Mouse (Mus musculus): ENCODE data around the gene Thrsp.
"Not testable (repeated sequence)": the region's sequence is repeated elsewhere in the genome, so short reads cannot be mapped to it uniquely, and the experiment has no call there.

Gene Thrsp

DNA sequence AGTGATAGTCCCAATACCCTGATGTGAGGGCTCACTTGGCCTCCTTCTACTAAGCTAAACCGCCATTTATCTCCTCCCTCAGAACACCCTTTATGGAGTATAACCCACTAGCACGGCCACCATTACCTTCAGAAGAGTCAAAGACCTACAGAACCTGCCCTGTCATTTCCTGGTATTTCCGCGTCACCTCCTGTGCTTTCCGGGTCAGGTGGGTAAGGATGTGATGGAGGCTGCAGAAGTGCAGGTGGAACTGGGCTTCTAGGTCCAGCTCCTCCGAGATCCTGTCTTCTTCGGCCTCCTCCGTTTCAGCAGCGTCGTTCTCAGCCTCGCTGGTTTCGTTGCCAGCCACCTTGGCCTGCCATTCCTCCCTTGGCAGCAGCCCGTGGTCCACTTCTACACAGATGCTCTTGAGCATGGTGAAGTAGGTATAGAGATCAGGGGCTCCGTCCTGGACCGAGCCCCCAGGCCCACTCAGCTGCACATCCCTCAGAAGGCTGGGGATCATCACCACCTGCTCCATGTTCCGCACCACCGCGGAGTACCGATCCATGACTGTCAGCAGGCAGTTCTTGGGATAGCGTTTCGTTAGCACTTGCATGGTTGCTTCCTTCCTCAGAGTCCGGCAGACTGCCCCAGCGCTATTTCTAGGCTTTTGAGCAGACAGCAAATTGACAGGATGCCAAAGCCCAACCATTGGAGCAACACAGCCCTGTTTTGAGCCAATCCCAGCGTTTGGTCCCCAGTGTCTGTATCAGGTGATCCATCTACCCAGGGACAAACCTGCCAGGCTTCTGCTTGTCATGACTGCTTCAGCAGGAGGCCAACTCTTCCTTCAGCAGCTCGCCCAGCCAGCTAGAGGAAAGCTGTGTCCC lies at the start of gene Thrsp:
Gene Thrsp, minus strand, starts transcription at position 825 of the 872 bp plus-strand sequence.
- no peak for DNase-seq (ENCODE audit: low read depth)

DNA sequence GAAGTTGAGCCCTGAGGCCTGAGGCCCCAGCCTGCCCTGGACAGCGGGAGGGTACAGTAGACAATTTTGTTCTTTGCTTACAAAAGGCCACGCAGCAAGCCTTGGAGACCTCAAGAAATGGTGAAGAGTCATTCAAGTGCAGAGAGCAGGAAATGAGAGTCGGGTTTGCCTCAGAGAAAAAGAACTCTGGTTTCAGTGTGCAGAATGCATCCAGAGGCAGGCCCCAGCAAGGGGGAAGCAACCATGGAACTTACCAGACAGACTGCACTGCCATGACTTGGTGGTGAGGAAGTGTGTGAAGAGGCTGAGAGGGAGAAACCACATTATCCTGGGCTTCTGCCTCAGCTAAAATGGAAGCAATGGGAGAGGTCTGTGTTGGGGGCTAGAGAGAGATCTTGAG lies 38.0 kb upstream of the Thrsp start:
- DNase-seq (ENCODE audit: low read depth) = no peak

DNA sequence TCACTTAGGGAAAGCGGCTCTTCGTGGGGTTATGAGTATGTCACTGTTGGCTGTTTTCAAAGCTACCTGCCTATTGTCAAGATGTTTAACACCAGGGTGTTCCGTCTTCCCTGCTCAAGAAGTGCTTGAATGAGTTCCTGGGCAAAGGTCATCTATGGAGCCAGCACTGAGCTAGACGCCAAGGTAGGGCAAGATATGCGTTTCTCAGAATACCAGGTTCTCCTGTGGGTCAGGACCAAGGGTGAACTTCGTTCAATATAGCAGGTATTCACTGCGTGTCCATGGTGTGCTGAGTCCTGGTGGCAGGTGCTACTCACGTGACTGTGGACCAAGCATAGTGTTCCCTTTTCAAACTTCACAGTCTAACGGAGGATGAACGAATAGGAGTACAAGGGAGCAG lies 37.3 kb upstream of the Thrsp start:
- no peak for DNase-seq (ENCODE audit: low read depth)

DNA sequence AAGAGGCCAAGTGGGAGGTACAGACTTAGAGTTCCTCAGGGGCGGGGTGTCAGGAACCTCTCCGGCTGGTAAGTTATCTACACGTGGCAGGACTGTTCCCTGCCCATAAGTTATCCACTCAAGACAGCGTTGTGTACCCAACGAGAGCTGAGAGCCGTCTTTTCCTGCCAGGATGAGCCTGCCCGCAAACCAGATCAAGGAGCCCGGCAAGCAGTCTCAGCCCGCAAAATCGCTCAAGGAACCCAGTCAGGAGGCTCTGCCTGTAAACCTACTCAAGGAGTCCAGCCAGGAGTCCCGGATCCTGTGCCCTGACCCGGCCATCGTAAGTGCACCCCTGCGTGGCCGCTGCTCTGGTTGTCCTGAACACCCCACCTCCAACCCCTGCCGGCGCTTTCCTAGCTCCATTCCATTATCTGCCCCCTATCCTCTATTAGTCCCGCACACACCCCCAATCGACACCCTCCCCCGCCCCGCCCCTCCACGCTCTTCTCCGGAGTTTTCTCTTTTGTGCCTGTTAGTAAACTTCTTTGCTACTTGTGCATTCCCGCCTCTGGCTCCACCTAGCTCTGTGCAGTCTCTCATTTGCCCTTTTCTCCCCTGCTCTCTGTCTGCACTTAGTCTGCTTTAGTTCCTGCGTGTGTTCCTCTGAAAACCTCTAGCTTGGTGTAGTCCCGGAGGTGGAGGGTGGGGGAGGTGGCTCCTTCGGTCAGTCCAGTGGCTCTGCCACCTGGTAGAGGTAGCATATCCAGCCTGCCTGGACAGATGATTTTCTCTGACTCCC lies 35.8 kb upstream of the Thrsp start:
- peak; percentile 72 for DNase-seq (ENCODE audit: low read depth)

DNA sequence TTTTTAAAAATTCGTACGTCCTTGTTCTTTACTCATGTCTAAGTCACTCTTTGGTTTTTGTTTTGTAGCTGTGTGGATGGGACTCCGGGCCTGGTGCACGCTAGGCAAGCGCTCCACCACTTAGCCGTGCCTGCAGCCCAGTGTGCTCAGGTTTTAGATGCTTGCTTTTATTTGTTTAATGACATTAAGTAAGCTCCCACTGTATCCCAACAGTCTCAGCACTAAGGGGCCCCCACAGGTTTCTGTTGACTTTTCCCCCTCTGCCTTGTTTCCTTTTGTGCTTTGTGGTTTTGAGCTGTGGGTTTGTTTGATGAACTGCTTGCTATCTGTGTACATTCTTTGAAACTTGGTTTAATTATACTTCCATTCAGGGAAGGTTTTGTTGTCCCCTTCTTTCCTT lies 34.7 kb upstream of the Thrsp start:
- DNase-seq (ENCODE audit: low read depth) = no peak

DNA sequence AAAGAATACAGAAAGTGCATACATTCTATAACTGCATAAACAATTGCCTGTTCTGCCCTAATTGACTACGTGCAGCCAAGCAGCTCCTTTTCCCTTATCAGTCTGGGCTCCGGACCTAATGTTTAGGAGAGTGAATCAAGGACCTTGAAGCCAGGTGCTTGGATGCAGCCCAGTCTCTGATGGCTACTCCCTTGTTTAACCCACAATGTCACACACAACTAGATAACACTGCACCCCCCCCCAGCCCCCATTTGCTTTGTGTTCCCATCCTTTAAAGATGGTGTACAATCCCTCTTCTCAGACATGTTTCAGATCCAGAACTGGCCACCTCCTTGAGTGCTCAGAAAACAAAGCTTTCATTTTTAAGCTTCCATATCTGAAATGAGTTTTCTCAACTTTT lies 33.5 kb upstream of the Thrsp start, which contains the start of gene Kctd14:
Gene Kctd14, plus strand, starts transcription at position 301 of the 400 bp plus-strand sequence.
- DNase-seq (ENCODE audit: low read depth) = not testable (repeated sequence)

DNA sequence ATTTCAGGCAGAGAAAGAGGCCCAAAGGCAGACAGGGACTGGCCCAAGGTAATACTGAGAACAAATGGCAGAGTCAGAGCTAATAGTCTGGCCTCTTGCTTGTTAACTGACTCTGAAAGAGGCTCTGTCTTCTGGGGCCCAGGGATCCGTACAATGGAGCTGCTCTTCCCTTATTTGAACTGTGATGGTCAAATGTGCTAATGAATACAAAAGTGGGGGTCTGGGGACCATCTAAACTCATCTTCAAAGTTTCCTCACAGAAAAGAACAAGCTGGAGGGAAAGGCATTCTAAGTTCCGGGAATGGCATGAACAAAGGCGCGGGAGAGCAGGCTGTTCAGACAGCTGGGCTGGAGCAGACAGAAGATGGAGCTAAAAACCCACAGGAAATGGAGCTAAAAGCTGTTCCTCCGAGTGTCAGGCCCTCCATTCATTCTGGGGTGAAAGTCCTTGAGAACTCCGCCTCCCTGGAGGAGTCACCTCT lies 29.6 kb upstream of the Thrsp start:
- no peak for DNase-seq (ENCODE audit: low read depth)

DNA sequence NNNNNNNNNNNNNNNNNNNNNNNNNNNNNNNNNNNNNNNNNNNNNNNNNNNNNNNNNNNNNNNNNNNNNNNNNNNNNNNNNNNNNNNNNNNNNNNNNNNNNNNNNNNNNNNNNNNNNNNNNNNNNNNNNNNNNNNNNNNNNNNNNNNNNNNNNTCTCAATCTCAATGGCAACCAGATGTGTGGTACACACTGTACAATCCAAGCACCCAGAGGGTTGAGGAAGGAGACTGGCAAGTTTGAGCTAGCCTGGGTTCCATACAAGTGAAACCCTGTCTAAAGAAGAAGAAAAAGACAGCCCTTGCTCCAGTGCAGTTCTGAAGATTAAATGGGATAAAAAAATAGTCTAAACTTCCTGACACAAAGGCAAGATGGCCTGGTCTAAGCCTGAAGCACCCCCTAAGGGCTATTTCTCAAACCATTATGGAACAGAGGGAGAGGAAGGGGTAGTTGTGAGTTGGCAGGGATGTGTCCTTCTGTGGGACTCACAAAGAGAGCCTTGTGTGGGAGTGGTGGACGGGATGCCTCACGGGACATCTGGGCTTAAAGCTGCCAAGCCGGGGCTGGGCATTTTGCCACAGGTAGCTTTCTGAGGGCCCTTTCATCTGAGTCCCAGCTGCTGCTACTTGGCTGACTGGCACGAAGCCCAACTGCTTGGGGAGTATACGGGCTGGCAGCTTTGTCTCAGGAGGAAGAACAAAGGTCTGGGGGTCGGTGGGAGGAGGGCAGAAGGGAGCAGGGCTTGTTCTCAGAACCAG lies 28.8 kb upstream of the Thrsp start:
- DNase-seq (ENCODE audit: low read depth) = no peak

DNA sequence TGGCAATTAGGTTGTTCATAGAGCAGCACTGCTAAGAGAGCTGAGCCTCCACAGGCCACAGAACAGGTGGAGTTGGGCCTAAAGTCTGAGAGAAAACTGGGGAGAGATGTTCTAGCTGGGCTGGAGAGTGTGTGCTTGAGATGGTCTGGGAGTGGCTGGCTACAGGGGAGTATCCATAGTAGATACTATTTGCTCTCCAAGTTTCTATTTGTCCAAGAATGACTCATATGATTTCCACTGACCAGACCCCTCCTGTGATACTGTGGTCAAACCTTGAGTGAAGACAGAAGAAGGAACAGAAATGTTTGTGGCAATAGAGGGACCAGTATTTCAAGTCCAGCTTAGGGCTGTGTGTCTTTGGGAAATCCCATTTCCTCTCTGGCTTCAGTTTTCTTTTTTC lies 21.5 kb upstream of the Thrsp start:
- no peak for DNase-seq (ENCODE audit: low read depth)

DNA sequence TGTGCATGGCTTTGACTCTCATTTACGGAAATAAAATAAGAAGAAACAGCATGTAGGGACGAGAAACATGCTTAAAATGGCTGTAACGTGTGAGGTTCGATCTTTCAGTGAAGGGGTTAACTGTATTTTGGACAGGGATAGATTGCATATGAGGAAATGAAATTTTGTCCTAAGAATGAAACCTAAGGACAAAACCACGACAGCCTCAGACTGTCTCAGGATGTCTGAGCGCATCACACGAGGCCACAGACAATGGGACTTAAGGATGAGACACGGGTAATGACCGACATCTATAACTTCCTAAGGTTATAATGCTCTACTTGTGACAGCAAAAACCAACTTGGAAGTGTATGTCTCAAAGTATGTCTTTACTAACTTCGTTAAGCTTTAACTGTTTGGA lies 17.0 kb upstream of the Thrsp start:
- DNase-seq (ENCODE audit: low read depth) = no peak

DNA sequence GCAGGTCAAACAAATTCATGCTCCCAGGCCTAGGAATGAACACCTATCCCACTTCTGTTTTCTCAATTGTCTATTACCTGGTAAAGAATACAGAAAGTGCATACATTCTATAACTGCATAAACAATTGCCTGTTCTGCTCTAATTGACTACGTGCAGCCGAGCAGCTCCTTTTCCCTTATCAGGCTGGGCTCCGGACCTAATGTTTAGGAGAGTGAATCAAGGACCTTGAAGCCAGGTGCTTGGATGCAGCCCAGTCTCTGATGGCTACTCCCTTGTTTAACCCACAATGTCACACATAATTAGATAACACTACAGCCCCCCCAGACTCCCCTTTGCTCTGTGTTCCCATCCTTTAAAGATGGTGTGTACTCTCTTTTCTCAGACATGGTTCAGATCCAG lies 16.0 kb upstream of the Thrsp start:
- DNase-seq (ENCODE audit: low read depth) = not testable (repeated sequence)

DNA sequence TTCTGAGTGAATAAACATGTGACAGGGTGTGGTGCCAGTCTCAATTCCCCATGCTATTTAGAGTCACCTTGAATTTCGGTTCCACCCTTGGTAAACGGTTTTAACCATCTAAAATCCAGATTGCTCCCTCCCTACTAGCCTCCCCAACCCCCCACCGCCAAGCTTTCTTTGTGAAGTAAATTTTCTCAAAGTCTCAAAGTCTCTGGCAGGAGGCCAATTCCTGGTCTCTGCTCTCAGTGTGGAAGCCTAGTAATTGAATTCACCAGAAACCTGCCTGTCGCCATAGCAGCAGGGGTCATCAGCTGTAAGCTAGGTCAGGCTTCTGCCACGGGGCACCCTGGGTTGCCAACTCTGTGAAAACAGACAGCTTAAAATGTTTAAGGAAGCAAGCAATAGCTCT lies 12.2 kb upstream of the Thrsp start:
- DNase-seq (ENCODE audit: low read depth) = no peak

DNA sequence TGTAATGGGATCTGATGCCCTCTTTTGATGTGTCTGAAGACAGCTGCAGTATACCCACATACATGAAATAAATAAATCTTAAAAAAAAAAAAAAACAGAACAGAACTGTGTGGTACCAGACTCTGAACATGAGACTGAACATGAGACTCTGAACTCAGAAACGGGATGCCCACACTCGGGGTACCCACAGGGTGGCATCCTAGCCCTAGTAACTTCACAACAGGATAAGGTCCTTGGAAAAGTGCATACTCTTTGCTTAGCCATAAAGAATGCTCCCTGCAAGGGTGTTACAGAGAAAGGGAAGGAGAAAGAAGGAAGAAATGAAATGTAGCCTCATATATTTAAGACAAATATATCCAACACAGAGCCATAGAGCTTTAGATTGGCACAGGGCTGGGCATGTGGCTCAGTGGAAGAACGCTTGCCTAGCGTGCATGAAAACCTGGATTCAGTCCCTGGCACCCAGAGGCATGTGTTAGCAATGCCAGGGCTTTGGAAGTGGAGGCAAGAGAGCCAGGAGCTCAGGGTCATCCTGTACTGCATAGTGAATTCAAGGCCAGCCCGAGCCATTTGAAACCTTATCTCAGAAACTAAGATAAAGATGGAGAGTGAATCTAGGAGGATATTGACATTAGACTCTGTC lies 10.4 kb upstream of the Thrsp start:
- no peak for DNase-seq (ENCODE audit: low read depth)

DNA sequence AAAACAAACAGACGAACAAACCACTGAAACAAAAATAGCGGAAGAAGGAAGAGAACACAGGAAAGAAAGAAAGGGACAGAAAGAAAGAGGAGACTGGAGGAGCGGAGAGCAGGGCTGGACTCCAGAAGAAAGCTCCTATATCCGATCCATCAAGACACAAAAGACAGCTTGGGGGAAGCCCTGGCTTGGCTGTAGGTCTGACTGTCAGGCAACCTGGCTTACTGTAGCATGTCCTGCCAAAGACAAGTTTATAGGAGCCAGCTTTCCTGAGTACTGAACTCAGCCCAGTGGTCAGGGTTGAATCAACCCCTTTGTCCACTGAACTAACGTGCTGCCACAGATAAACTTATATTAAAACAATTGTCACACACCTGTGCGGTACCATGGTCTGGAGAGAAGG lies 9.8 kb upstream of the Thrsp start:
- DNase-seq (ENCODE audit: low read depth) = no peak

DNA sequence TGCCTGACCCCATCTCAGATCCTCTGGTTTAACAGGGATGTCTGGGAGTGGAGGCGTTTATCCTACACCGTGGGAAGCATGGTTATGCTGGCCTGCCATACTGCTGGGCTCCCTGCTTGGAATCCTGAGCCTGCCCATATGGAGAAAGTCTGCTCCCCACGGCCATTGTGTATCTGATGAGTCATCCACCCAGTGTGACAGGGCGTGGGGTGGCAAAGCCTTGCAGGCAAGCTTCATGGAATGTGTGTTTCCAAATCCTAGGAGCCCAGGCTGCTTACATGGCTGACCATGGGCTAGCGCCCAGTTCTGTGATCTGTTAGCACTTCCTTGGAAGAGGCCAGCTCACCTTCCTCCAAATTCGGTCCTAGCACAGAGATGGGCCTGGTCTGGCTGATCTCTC lies 9.0 kb upstream of the Thrsp start:
- DNase-seq (ENCODE audit: low read depth) = no peak

DNA sequence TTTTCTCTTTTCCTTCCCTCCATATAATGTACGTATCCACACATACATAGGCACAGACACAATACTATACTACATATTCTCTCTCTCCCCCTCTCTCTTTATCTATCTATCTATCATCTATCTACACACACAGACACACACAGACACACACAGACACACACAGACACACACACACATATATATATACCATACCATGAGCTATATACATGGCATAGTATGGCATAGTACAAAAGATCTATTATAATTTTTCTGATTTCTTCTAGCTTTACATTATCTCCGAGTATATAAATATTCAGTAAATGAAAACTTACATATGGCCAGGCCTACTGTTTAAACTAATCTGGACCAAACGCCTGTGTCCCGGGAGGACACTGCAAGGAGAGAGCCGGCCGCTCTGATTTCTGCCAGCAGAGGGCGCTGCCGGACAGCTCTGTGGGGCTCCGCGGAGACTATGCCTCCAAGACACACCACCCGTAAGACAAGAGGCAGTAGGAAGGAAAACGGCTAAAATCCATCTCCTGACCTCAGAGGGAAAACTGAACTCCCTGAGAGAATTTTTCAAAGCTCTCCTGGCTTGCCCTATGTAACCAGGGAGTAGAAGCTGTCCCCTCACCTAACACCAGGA lies 7.2 kb upstream of the Thrsp start:
- DNase-seq (ENCODE audit: low read depth) = peak; percentile 61

DNA sequence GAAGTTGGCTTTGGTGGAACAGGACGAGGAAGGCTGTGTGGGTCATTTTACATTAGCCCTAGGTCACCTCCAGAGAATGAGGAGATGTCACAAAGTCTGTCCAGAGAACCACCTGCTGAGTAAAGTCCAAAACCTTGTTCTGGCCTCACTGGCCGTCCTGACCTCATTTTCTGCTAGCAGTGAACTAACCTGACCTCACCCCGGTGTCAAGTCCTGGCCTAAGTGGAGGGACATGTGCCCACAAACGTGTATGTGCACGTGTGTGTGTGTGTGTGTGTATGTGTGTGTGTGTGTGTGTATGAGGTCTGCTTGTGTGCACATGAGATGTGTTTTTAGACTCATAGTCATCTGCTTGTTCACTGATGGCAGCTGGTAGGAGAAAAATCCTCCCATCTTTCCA lies 6.2 kb upstream of the Thrsp start:
- DNase-seq (ENCODE audit: low read depth) = no peak

DNA sequence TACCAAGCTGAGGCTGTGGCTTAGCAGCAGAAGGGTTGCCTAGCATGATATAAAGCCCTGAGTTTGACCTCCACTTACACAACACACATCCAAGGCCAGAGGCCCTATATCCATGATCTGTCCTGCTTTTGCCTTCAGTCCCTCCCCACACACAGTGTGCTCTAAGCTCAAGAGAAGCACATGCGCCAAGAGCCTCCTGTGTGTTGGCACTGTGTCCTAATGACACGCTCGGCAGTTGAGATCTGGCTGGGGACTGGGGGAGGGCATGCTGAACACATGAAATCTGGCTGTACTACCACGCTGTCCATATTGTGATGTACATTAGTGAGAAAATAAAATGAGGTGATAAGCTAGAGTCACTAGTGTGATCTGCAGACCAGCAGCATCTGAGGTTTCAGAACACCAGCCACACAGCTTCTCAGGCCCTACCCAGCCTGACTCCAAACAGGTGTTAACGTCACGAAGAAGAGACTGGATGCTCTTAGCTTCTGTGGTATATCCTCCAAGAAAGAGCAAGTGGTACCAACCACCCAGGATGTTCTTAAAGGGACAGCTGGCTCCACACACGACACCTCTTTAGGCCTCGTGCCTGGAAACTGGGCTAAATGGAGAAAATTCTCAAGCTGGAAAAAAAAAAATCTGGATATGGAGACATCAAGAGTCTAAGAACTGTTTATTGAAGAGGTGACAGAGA lies 3.6 kb upstream of the Thrsp start:
- DNase-seq (ENCODE audit: low read depth) = no peak

DNA sequence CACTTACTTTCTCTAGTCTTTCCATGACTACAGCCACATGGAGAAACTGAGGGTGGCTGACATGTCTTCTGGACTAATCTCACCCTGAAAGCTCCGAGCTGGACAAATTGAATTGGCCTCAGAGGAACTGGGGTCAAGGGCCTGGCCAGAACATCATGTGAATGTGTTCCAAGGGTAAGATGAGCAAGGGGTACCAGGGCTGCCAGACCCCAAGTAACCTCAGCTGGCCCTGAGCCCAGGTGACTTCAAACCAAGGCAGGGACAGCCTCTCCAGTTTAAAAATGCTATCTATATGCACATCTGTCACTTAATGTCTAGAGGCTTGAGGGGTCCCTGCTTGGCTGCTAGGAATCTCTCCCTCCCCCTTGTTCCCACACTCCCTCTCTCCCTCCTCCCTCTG lies 2.9 kb upstream of the Thrsp start:
- no peak for DNase-seq (ENCODE audit: low read depth)

DNA sequence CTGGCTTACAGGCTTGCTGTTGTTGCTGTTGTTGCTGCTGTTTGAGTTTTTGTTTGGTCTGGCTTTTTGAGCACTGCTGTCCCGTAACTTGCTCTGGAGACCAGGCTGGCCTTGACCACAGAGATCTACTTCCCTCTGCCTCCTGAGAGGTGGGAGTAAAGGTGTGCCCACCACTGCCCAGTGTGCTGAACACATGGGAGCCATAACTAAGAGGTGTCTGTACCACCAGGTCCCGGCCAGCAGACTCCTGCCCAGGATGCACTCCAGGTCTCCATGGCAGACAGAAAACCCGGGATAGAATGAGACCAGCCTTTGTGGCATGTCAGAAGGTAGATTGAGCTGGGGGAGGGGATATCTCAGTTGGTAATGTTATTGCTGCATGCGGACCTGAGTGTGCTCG lies 1.6 kb upstream of the Thrsp start:
- no peak for DNase-seq (ENCODE audit: low read depth)

DNA sequence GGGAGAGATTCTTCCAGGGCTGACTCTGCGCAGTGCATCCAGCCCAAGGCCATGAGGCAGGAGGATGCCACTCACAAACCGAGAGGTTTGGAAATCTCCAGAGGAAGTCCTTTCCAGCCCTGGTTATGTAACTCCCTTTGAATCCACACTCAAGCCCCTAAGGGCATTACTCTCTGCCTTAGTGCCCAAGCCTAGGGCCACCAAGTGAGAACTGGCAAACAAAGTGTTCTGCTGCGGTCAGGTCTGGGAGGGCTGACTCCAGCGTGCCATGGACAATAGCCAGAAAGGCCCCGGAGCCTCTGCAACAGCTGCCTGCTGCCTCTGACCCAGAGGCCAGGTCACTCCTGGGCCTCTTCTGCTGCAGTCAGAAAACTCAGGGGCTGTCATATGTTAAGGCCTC lies 1.2 kb upstream of the Thrsp start:
- no peak for DNase-seq (ENCODE audit: low read depth)
